Mouse (Mus musculus) heart, postnatal 14 days (tissue): ENCODE data around the gene Aftph. TPM values are rescaled to one million over a fixed set of nuclear protein-coding genes. Genes with fewer than 3 reads are reported as not detected.

ENCODE experiments used
- DNase-seq, 2 experiments: peaks; one replicate each; pipeline ENCODE4 v3.0.0; 2021 to 2022
- intact Hi-C: fragments of 180-260 bp; cut with DNase I; formaldehyde crosslinking; loops from one replicate; pipeline ENCODE4 v1.15.1; 2025
- total RNA-seq, 2 experiments: library from RNA; stranded (reverse); gene quantifications; 2 replicates each; pipeline ENCODE4 v1.2.3; 2021

Aftph gene
- total RNA-seq, 2 experiments from 2014 or later: 24.4 to 27.7 TPM

GRCm38 (mm10) chr11:20650006-20650639 is 91.3 kb downstream of the Aftph start:
- intact Hi-C loops: no loop called here
- no peak for DNase-seq

GRCm38 (mm10) chr11:20649477-20649876 is 91.9 kb downstream of the Aftph start:
- DNase-seq: no peak
- intact Hi-C loops: no loop called here

- intact Hi-C loops: no loop called here
- DNase-seq: peak in 1 of 2 experiments; percentile 34
Observed at GRCm38 (mm10) chr11:20647902-20648625, 93.3 kb downstream of the Aftph start.

GRCm38 (mm10) chr11:20646986-20647726 is 94.2 kb downstream of the Aftph start:
- intact Hi-C loops: no loop called here
- DNase-seq: no peak

GRCm38 (mm10) chr11:20646142-20646541 is 95.2 kb downstream of the Aftph start:
- intact Hi-C loops: no loop called here
- no peak for DNase-seq

GRCm38 (mm10) chr11:20645521-20645920 is 95.9 kb downstream of the Aftph start:
- no peak for DNase-seq
- intact Hi-C loops: no loop called here

- DNase-seq: no peak
- intact Hi-C loops: no loop called here
Observed at GRCm38 (mm10) chr11:20644872-20645271, 96.5 kb downstream of the Aftph start.

GRCm38 (mm10) chr11:20644166-20644565 is 97.2 kb downstream of the Aftph start:
- intact Hi-C loops: no loop called here
- no peak for DNase-seq

- intact Hi-C loops: no loop called here
Observed at GRCm38 (mm10) chr11:20643161-20643560, 98.2 kb downstream of the Aftph start.

GRCm38 (mm10) chr11:20642321-20642720 is 99.1 kb downstream of the Aftph start:
- DNase-seq: no peak
- intact Hi-C loops: no loop called here

More at GRCm38 (mm10) chr11:20643161-20643560, 98.2 kb downstream of the Aftph start:
- no peak for DNase-seq

- DNase-seq: peak; percentile 39 to 66
- intact Hi-C loops: loop anchor here (2.0 kb wide), 3 partner anchors 97 to 185 kb away; partner anchors contain the start of gene Sertad2
Observed at GRCm38 (mm10) chr11:20639918-20640447, 101.4 kb downstream of the Aftph start.

GRCm38 (mm10) chr11:20638841-20639240 is 102.5 kb downstream of the Aftph start:
- intact Hi-C loops: loop anchor here (2.0 kb wide), 3 partner anchors 96 to 184 kb away; partner anchors contain the start of gene Sertad2
- peak; percentile 82 to 87 for DNase-seq

- intact Hi-C loops: no loop called here
- DNase-seq: no peak
Observed at GRCm38 (mm10) chr11:20637060-20637459, 104.3 kb downstream of the Aftph start.

- intact Hi-C loops: no loop called here
- no peak for DNase-seq
Observed at GRCm38 (mm10) chr11:20636114-20636513, 105.3 kb downstream of the Aftph start.

GRCm38 (mm10) chr11:20635646-20636045 is 105.7 kb downstream of the Aftph start:
- DNase-seq: no peak
- intact Hi-C loops: loop anchor here (2.0 kb wide), 1 partner anchor 103 kb away; no protein-coding TSS in a partner anchor

Other genes starting within 250 kb of the Aftph start
- 10 to 100 TPM; 15.4 to 20.1 TPM for gene Sertad2, start 198.3 kb downstream of the Aftph start, total RNA-seq
- gene Lgalsl, start 89.5 kb upstream of the Aftph start, total RNA-seq: 10 to 100 TPM; 35.5 to 42.6 TPM